Mouse (Mus musculus) CH12.LX (cell line): Measurements from ENCODE around the gene 1700022I11Rik.

Experiments used
- CHD2 ChIP-seq: IDR thresholded peaks from 2 replicates; pipeline ENCODE4 v1.6.1; 2011; ENCODE audit warnings: low read length, improper control_type of control experiment
- CTCF ChIP-seq, 2 experiments: IDR thresholded peaks in 1 of 2; conservative IDR thresholded peaks in 1 of 2; 2 replicates each; pipeline ENCODE4 v1.5.1; 2011 to 2012; ENCODE audit warnings: low read depth in 2 of 2, low read length in 2 of 2, improper control_type of control experiment in 1 of 2, inconsistent platforms in 1 of 2, mild to moderate bottlenecking in 1 of 2, moderate library complexity in 1 of 2
- ETS1 ChIP-seq: conservative IDR thresholded peaks from 2 replicates; pipeline ENCODE4 v1.6.1; 2012; ENCODE audit warnings: low read depth, mild to moderate bottlenecking, inconsistent platforms, low read length, improper control_type of control experiment, moderate library complexity
- MAFK ChIP-seq: IDR thresholded peaks from 2 replicates; pipeline ENCODE4 v1.6.1; 2011; ENCODE audit warnings: low read length, improper control_type of control experiment; ENCODE audit not compliant: insufficient replicate concordance
- MAX ChIP-seq: IDR thresholded peaks from 2 replicates; pipeline ENCODE4 v1.6.1; 2011; ENCODE audit warnings: low read length, improper control_type of control experiment
- ZNF384 ChIP-seq: IDR thresholded peaks from 2 replicates; pipeline ENCODE4 v1.6.1; 2012; ENCODE audit warnings: low read depth, low read length, improper control_type of control experiment, inconsistent platforms

DNA sequence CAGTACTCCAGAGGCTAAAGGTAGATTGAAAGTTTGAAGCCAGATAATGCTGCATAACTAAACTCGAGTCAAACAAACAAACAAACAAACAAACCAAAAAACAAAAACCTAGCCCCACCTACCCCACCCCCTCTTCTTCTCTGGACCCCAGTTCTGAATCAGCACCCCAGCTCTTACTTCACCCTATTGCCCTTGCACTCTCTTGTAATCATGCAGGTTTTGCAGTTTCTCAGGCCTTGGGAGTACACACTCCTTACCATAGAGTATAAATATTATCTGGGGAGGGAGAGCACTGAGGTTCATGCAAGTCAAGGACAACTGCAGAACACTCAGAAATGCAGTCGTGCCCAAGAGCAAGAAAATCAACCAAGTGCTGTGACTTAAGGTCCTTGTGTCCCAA lies 31.9 kb downstream of the 1700022I11Rik start:
- TF ChIP-seq ZNF384, result no peak
- TF ChIP-seq CTCF (conservative IDR thresholded peaks at IDR 0.05 in 1 of 2, IDR thresholded peaks at IDR 0.05 in 1 of 2; ENCODE audit: low read depth in 2 of 2, low read length in 2 of 2), result no peak
- TF ChIP-seq MAFK, result no peak
- TF ChIP-seq CHD2, result no peak
- TF ChIP-seq MAX, result no peak
- no peak for TF ChIP-seq ETS1
